Mouse (Mus musculus): ENCODE measurements around the gene BC048507. TPM values are rescaled to one million over a fixed set of nuclear protein-coding genes. Genes with fewer than 3 reads are reported as not detected.
"Not testable (repeated sequence)": the region's sequence is repeated elsewhere in the genome, so short reads cannot be mapped to it uniquely, and the experiment has no call there.

The BC048507 gene
- not detected in 2 replicates for polyA plus RNA-seq (2016; fragmentation: Nextera tagmentation; extraction: Ambion mirVana)

- Histone ChIP-seq H3K27ac (no peak within 1 kb of the TSS), H3K4me1 (peaks cover 15% of the 10 kb centered on the region; the same call in 1 of the 2 replicates), H3K27me3 (ENCODE audit: poor library complexity, severe bottlenecking) (0 out of 2 replicates have a peak, but pooled peaks cover 7% of the 10 kb centered on the region), H3K9me3 (peaks cover 5% of the 10 kb centered on the region; the same call in 1 of the 2 replicates), H3K4me3 (no peak within 1 kb of the TSS), H3K36me3 (replicated peaks) (no peaks in the 10 kb centered on the region)
- DNase-seq (ENCODE audit: extremely low spot score, low spot score): no peak
- WGBS: 89% methylated on average over 11 of the region's 11 CpGs
These were observed at the start of gene BC048507 for GRCm38 (mm10) chr13:67863026-67863425. BC048507 (plus strand) TSS chr13:67863326.

DNA sequence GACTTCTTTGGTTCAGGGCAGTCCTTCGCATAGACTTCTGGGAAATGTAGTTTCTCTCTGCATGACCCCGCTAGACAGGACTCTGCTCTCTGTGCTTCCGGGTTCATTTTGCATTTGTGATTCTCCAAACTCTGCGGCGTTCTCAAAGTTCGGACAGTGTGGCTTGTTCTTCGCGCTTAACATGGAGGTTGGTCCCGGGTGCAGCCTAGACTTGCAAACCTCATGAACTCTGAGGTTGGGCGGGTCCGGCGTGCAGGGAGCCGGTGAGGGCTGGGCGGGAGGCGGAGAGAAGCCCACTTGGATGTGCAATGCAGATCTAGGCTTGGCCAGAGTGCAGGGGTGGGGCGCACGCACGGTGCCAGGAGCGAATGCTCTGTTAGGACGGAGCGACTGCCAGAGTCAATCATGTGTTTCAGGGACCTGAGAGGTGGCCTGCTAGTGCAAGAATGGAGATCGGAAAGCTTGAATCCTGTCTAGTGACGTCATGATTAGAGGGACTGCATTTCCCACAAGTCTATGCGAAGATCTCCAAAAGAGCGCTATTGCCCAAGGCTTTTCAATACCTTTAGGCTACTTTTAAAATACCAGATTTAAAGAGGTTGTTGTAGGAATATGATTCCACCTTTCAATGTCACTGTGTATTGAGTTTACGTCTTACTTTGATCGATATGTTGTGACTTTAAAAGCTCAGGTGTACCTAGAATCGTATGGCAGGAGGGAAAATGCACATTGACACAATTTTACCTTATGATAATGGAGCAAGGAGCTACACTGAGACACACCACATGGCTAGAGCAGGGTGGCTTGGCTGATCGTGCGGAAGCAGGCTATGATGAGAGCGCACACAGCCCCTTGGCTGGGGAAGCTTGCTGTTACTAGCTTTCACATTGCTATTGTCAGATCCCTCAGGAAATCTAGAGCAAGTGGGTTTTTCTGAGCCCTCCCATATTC lies 49.1 kb upstream of the BC048507 start, which contains the start of gene Zfp273:
TSS of gene Zfp273 (plus strand) at position 31 of the 951 bp plus-strand sequence.
- WGBS: 5% methylated on average over 31 of the region's 31 CpGs
- Histone ChIP-seq H3K4me1 (peaks cover 3% of the 10 kb centered on the region), H3K27me3 (ENCODE audit: poor library complexity, severe bottlenecking) (no peaks in the 10 kb centered on the region), H3K36me3 (replicated peaks) (peaks cover 25% of the 10 kb centered on the region), H3K9me3 (peaks cover 14% of the 10 kb centered on the region; the same call in 1 of the 2 replicates), H3K4me3 (peak within 1 kb of the TSS; percentile 86), H3K27ac (peak within 1 kb of the TSS; percentile 90)
- DNase-seq (ENCODE audit: extremely low spot score, low spot score): peak; percentile 78

GRCm38 (mm10) chr13:67818636-67819035 lies 44.5 kb upstream of the BC048507 start:
- Histone ChIP-seq H3K36me3 (replicated peaks) (peaks cover 51% of the 10 kb centered on the region), H3K4me3 (no peak overlapping the region), H3K27ac (no peak overlapping the region), H3K9me3 (peaks cover 26% of the 10 kb centered on the region; the same call in 1 of the 2 replicates), H3K4me1 (peaks cover 3% of the 10 kb centered on the region), H3K27me3 (ENCODE audit: poor library complexity, severe bottlenecking) (no peaks in the 10 kb centered on the region)
- no peak for DNase-seq (ENCODE audit: extremely low spot score, low spot score)
- 89% methylated on average over 1 of the region's 1 CpGs for WGBS

DNA sequence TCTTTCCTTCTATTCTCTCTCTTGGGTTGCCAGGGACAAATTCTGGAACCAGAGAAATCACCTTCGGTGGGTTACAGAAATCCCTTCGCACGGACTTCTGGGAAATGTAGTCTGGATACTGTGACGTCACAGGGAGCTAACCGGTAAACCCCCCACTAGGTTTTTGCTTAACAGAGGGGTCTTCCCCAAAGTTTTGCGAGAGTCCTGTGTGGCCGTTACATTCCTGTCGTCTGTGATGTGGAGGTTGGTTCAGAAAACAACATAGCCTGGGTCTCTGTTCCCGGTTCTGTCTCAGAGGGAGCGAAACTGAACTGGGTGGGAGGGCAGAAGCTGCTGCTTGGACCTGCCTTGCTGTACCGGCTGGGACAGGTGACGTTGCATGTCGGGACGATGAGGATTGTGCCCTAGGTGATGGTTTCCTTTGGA lies 32.2 kb upstream of the BC048507 start, which contains the start of gene Gm10037:
TSS of gene Gm10037 (plus strand) at position 196 of the 426 bp plus-strand sequence.
- Histone ChIP-seq H3K4me1 (peaks cover 4% of the 10 kb centered on the region; the same call in 1 of the 2 replicates), H3K27ac (peak within 1 kb of the TSS; percentile 82), H3K9me3 (peaks cover 9% of the 10 kb centered on the region), H3K27me3 (ENCODE audit: poor library complexity, severe bottlenecking) (no peaks in the 10 kb centered on the region), H3K4me3 (peak within 1 kb of the TSS; percentile 61), H3K36me3 (replicated peaks) (peaks cover 14% of the 10 kb centered on the region)
- peak; percentile 58 for DNase-seq (ENCODE audit: extremely low spot score, low spot score)
- 3% methylated on average over 14 of the region's 14 CpGs for WGBS

GRCm38 (mm10) chr13:67833137-67833536 lies 30.0 kb upstream of the BC048507 start:
- not testable (repeated sequence) for DNase-seq (ENCODE audit: extremely low spot score, low spot score); H3K4me1 ChIP-seq; H3K9me3 ChIP-seq; H3K4me3 ChIP-seq; H3K27me3 ChIP-seq (ENCODE audit: poor library complexity, severe bottlenecking); H3K27ac ChIP-seq; H3K36me3 ChIP-seq (replicated peaks)

DNA sequence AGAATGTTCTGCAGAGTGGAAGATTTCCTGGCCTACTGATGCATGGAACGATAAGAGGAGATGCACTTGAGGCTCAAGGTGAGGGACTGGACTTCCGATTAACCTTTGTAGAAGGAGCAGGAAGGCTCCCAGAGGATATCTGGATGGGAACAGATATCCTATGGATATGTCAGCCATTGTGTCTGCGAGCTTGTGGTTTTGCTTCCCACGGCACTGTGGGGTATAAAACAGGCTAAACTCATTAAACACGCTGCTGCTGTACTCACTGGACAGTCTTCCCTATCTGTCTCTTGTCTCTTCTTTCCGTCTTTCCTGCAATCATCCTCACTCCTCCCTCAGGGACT lies 19.4 kb upstream of the BC048507 start:
- H3K27ac ChIP-seq: peak overlapping the region; percentile 80
- no peak for DNase-seq (ENCODE audit: extremely low spot score, low spot score)

DNA sequence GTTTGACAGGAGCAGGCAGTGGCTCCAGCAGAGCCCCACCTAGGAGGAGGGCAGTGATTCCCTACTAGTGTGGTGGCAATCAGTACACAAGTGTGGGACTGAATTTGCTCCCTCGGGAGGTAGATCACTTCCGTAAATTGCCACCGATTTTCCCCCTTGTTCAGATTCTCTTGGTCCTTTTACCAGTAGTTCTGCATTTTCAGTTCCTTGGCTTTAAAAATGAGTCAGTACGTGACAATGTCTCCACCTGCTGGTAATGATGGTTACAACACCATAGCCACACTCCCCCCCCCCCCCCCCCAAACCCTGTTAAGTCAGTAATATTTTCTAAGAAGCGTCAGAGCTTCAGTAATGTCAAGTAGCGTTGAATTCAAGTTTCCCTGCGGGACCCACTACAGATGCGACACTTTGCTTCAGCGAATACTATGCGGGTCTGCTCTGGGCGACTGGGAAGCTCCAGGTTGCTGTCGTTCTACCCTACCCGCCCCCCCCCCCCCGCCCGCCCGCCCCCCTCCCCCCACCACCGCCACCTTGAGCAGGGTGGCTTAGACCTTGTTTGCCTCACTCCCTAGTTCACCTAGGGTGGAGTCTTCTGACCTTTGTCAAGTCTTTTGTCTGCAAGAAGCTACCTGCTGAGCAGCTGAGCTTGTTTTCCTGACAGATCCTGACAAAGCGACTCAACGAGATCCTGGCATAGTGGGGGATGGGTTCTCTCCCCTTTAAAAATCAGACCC lies 18.8 kb upstream of the BC048507 start:
- Histone ChIP-seq H3K27ac (peak overlapping the region; percentile 80), H3K36me3 (replicated peaks) (no peaks in the 10 kb centered on the region), H3K4me3 (peak overlapping the region; percentile 50), H3K9me3 (no peaks in the 10 kb centered on the region), H3K27me3 (ENCODE audit: poor library complexity, severe bottlenecking) (no peaks in the 10 kb centered on the region), H3K4me1 (peaks cover 14% of the 10 kb centered on the region)
- peak; percentile 61 for DNase-seq (ENCODE audit: extremely low spot score, low spot score)
- WGBS: 2% methylated on average over 13 of the region's 19 CpGs

More for the DNA sequence above, 19.4 kb upstream of the BC048507 start:
- Histone ChIP-seq H3K4me1 (peaks cover 14% of the 10 kb centered on the region), H3K27me3 (ENCODE audit: poor library complexity, severe bottlenecking) (no peaks in the 10 kb centered on the region), H3K36me3 (replicated peaks) (no peaks in the 10 kb centered on the region), H3K4me3 (peak overlapping the region; percentile 50), H3K9me3 (no peaks in the 10 kb centered on the region)
- WGBS: 45% methylated on average over 6 of the region's 6 CpGs

- H3K27ac ChIP-seq: peak overlapping the region; percentile 71
- WGBS: 15% methylated on average over 8 of the region's 8 CpGs
- peaks cover 14% of the 10 kb centered on the region for H3K4me1 ChIP-seq
- no peak for DNase-seq (ENCODE audit: extremely low spot score, low spot score)
- H3K4me3 ChIP-seq: peak overlapping the region; percentile 50
- no peaks in the 10 kb centered on the region for H3K27me3 ChIP-seq (ENCODE audit: poor library complexity, severe bottlenecking)
- H3K36me3 ChIP-seq (replicated peaks): no peaks in the 10 kb centered on the region
- no peaks in the 10 kb centered on the region for H3K9me3 ChIP-seq
These were observed 18.3 kb upstream of the BC048507 start for GRCm38 (mm10) chr13:67844853-67845194.

DNA sequence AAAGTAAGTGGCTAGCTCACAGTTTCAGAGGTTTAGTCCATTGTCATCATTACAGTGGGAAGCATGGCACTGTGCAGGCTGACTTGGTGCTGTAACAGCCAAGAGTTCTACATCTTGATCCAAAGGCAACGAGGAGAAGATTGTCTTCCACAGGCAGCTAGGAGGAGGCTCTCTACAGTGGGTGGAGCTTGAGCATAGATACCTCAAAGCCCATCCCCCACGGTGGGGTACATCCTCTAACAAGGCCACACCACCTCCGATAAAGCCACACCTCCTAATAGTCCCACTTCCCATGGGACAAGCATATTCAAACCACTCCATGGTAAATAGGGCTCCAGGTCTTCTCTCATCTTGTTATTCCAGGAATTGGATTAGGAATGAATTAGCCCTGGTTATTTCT lies 12.8 kb upstream of the BC048507 start:
- Histone ChIP-seq H3K4me1 (no peaks in the 10 kb centered on the region), H3K9me3 (no peaks in the 10 kb centered on the region), H3K27me3 (ENCODE audit: poor library complexity, severe bottlenecking) (no peaks in the 10 kb centered on the region), H3K4me3 (no peak overlapping the region), H3K27ac (no peak overlapping the region), H3K36me3 (replicated peaks) (no peaks in the 10 kb centered on the region)
- WGBS: 83% methylated on average over 3 of the region's 3 CpGs
- DNase-seq (ENCODE audit: extremely low spot score, low spot score): no peak

DNA sequence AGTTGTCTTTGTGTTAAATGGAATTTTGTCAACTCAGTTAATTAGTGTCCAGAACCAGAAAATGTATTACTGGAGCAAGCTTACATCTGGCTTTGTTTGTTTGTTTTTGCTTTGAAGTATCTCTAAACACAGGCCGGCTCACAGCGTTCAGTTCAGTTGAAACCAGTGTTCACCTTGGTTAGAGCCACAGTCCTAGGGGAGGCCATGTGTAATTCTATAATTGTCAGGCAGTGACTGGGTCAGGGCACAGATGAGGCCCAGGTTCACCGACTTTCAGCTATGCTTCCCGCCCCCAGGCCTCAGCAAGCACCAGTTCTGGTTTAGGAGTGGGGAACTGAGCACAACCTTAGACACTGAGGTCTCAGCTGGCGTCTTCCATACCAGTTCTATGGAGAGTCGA lies 10.0 kb upstream of the BC048507 start:
- Histone ChIP-seq H3K27ac (no peak overlapping the region), H3K9me3 (no peaks in the 10 kb centered on the region), H3K36me3 (replicated peaks) (no peaks in the 10 kb centered on the region), H3K4me3 (no peak overlapping the region), H3K27me3 (ENCODE audit: poor library complexity, severe bottlenecking) (no peaks in the 10 kb centered on the region), H3K4me1 (no peaks in the 10 kb centered on the region)
- 82% methylated on average over 6 of the region's 6 CpGs for WGBS
- no peak for DNase-seq (ENCODE audit: extremely low spot score, low spot score)

DNA sequence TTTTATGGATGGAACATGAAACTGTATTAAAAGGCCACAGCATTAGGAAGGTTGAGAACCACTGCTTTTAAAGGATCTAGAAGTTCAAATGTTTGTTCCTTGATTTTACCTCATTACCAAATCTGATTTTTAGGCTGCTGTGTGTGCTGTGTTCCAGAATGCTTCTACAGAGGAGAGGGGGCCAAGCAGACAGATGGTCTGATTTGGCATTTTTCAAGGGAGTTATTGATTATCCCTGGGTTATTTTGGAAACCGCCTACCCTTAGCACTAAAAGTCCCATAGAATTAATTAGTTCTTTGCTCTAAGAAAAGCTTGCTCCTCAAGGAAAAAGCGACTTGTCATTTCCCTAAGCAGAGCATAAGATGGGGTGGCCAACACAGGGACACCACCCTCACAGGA lies 9.1 kb upstream of the BC048507 start:
- 89% methylated on average over 2 of the region's 2 CpGs for WGBS
- Histone ChIP-seq H3K9me3 (no peaks in the 10 kb centered on the region), H3K27me3 (ENCODE audit: poor library complexity, severe bottlenecking) (no peaks in the 10 kb centered on the region), H3K4me1 (no peaks in the 10 kb centered on the region), H3K27ac (no peak overlapping the region), H3K36me3 (replicated peaks) (no peaks in the 10 kb centered on the region), H3K4me3 (no peak overlapping the region)
- no peak for DNase-seq (ENCODE audit: extremely low spot score, low spot score)

GRCm38 (mm10) chr13:67857317-67857716 lies 5.8 kb upstream of the BC048507 start:
- no peak overlapping the region for H3K27ac ChIP-seq

More at GRCm38 (mm10) chr13:67857317-67857716, 5.8 kb upstream of the BC048507 start:
- DNase-seq (ENCODE audit: extremely low spot score, low spot score): no peak
- WGBS: 21% methylated on average over 1 of the region's 1 CpGs
- H3K4me3 ChIP-seq: no peak overlapping the region
- no peaks in the 10 kb centered on the region for H3K9me3 ChIP-seq
- no peaks in the 10 kb centered on the region for H3K27me3 ChIP-seq (ENCODE audit: poor library complexity, severe bottlenecking)
- no peaks in the 10 kb centered on the region for H3K4me1 ChIP-seq
- no peaks in the 10 kb centered on the region for H3K36me3 ChIP-seq (replicated peaks)

All from forebrain, embryonic 10.5 days (tissue).